Mouse (Mus musculus): Measurements from ENCODE around the gene Comp. TPM values are rescaled to one million over a fixed set of nuclear protein-coding genes. Genes with fewer than 3 reads are reported as not detected.

The Comp gene
- total and polyA plus RNA-seq, 2 experiments, result not detected

DNA sequence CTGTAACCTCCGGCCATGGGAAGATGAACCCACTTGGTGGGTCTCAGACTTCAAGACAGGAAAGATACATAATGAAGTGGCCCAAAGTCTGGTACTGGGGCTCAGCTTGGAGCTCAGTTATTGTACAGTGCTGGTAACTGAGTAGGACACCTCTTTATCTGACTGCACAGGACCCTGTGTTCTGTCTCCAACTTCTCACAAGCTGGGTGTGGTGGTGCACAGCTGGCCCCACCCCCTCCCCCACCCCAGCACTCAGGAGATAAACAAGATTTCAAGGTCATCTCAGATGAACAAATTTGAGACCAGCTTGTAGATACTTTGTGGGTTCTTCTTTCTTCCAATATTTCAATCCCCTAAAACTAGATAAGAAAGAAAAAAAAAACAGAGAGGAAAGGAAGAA, 17.2 kb upstream of the Comp start:
- Histone ChIP-seq H3K27ac (replicated peaks; ENCODE audit: insufficient read depth, low read depth, low read length) (no peak overlapping the region), H3K4me3 (ENCODE audit: insufficient read depth, low read depth, low read length) (no peak overlapping the region), H3K9ac (ENCODE audit: low read depth, low read length) (no peak overlapping the region), H3K27me3 (ENCODE audit: control insufficient read depth, insufficient read depth, low read length) (no peaks in the 10 kb centered on the region), H3K4me1 (ENCODE audit: control insufficient read depth, insufficient read depth, low read length) (peaks cover 12% of the 10 kb centered on the region), H3K36me3 (ENCODE audit: control insufficient read depth, insufficient read depth, low read length) (no peaks in the 10 kb centered on the region), H3K79me2 (ENCODE audit: control insufficient read depth, insufficient read depth, low read length) (peaks cover 20% of the 10 kb centered on the region; the same call in 1 of the 2 replicates)
- TF ChIP-seq CTCF (IDR thresholded peaks at IDR 0.05; ENCODE audit: low read depth, low read length), result no peak
- TF ChIP-seq POLR2A (IDR thresholded peaks at IDR 0.05; ENCODE audit: extremely low read depth, insufficient read depth, low read length), result no peak
- DNase-seq (ENCODE audit: extremely low read depth, low read depth, low spot score), result no peak
- WGBS, result 94% methylated on average over 1 of the region's 1 CpGs

- peaks cover 4% of the 10 kb centered on the region; the same call in 1 of the 2 replicates for H3K4me1 ChIP-seq (ENCODE audit: control insufficient read depth, insufficient read depth, low read length)
- DNase-seq (ENCODE audit: extremely low read depth, low read depth, low spot score), result no peak
- 56% methylated on average over 3 of the region's 3 CpGs for WGBS
These were observed 13.9 kb upstream of the Comp start for GRCm38 (mm10) chr8:70359411-70359810.

GRCm38 (mm10) chr8:70360769-70361168, 12.6 kb upstream of the Comp start:
- Histone ChIP-seq H3K27ac (replicated peaks; ENCODE audit: insufficient read depth, low read depth, low read length) (no peak overlapping the region), H3K4me1 (ENCODE audit: control insufficient read depth, insufficient read depth, low read length) (peaks cover 6% of the 10 kb centered on the region; the same call in 1 of the 2 replicates), H3K36me3 (ENCODE audit: control insufficient read depth, insufficient read depth, low read length) (no peaks in the 10 kb centered on the region), H3K79me2 (ENCODE audit: control insufficient read depth, insufficient read depth, low read length) (no peaks in the 10 kb centered on the region), H3K4me3 (ENCODE audit: insufficient read depth, low read depth, low read length) (no peak overlapping the region), H3K9ac (ENCODE audit: low read depth, low read length) (no peak overlapping the region), H3K27me3 (ENCODE audit: control insufficient read depth, insufficient read depth, low read length) (no peaks in the 10 kb centered on the region)
- no peak for TF ChIP-seq POLR2A (IDR thresholded peaks at IDR 0.05; ENCODE audit: extremely low read depth, insufficient read depth, low read length)
- peak; percentile 55 for TF ChIP-seq CTCF (IDR thresholded peaks at IDR 0.05; ENCODE audit: low read depth, low read length)
- DNase-seq (ENCODE audit: extremely low read depth, low read depth, low spot score), result no peak
- WGBS, result 80% methylated on average over 4 of the region's 4 CpGs

More at GRCm38 (mm10) chr8:70359411-70359810, 13.9 kb upstream of the Comp start:
- Histone ChIP-seq H3K4me3 (ENCODE audit: insufficient read depth, low read depth, low read length) (no peak overlapping the region), H3K27ac (replicated peaks; ENCODE audit: insufficient read depth, low read depth, low read length) (no peak overlapping the region), H3K9ac (ENCODE audit: low read depth, low read length) (no peak overlapping the region), H3K36me3 (ENCODE audit: control insufficient read depth, insufficient read depth, low read length) (no peaks in the 10 kb centered on the region), H3K79me2 (ENCODE audit: control insufficient read depth, insufficient read depth, low read length) (no peaks in the 10 kb centered on the region), H3K27me3 (ENCODE audit: control insufficient read depth, insufficient read depth, low read length) (no peaks in the 10 kb centered on the region)
- TF ChIP-seq CTCF (IDR thresholded peaks at IDR 0.05; ENCODE audit: low read depth, low read length), result no peak
- no peak for TF ChIP-seq POLR2A (IDR thresholded peaks at IDR 0.05; ENCODE audit: extremely low read depth, insufficient read depth, low read length)

- H3K4me1 ChIP-seq (ENCODE audit: control insufficient read depth, insufficient read depth, low read length), result peaks cover 6% of the 10 kb centered on the region; the same call in 1 of the 2 replicates
- no peaks in the 10 kb centered on the region for H3K27me3 ChIP-seq (ENCODE audit: control insufficient read depth, insufficient read depth, low read length)
- H3K79me2 ChIP-seq (ENCODE audit: control insufficient read depth, insufficient read depth, low read length), result no peaks in the 10 kb centered on the region
- TF ChIP-seq POLR2A (IDR thresholded peaks at IDR 0.05; ENCODE audit: extremely low read depth, insufficient read depth, low read length) (no peak), CTCF (IDR thresholded peaks at IDR 0.05; ENCODE audit: low read depth, low read length) (no peak)
- H3K9ac ChIP-seq (ENCODE audit: low read depth, low read length), result no peak overlapping the region
- DNase-seq (ENCODE audit: extremely low read depth, low read depth, low spot score), result no peak
- H3K27ac ChIP-seq (replicated peaks; ENCODE audit: insufficient read depth, low read depth, low read length), result no peak overlapping the region
- H3K4me3 ChIP-seq (ENCODE audit: insufficient read depth, low read depth, low read length), result no peak overlapping the region
- H3K36me3 ChIP-seq (ENCODE audit: control insufficient read depth, insufficient read depth, low read length), result no peaks in the 10 kb centered on the region
- 94% methylated on average over 10 of the region's 10 CpGs for WGBS
These were observed 11.8 kb upstream of the Comp start for GRCm38 (mm10) chr8:70361484-70362032.

- H3K4me3 ChIP-seq (ENCODE audit: insufficient read depth, low read depth, low read length), result no peak overlapping the region
- WGBS, result 9% methylated on average over 5 of the region's 5 CpGs
- H3K9ac ChIP-seq (ENCODE audit: low read depth, low read length), result no peak overlapping the region
- peaks cover 6% of the 10 kb centered on the region; the same call in 1 of the 2 replicates for H3K4me1 ChIP-seq (ENCODE audit: control insufficient read depth, insufficient read depth, low read length)
- no peak for TF ChIP-seq POLR2A (IDR thresholded peaks at IDR 0.05; ENCODE audit: extremely low read depth, insufficient read depth, low read length)
- TF ChIP-seq CTCF (IDR thresholded peaks at IDR 0.05; ENCODE audit: low read depth, low read length), result no peak
- DNase-seq (ENCODE audit: extremely low read depth, low read depth, low spot score), result peak; percentile 93
- no peaks in the 10 kb centered on the region for H3K27me3 ChIP-seq (ENCODE audit: control insufficient read depth, insufficient read depth, low read length)
- H3K27ac ChIP-seq (replicated peaks; ENCODE audit: insufficient read depth, low read depth, low read length), result peak overlapping the region; percentile 78
- no peaks in the 10 kb centered on the region for H3K79me2 ChIP-seq (ENCODE audit: control insufficient read depth, insufficient read depth, low read length)
- no peaks in the 10 kb centered on the region for H3K36me3 ChIP-seq (ENCODE audit: control insufficient read depth, insufficient read depth, low read length)
These were observed 9.3 kb upstream of the Comp start for GRCm38 (mm10) chr8:70364066-70364465.

DNA sequence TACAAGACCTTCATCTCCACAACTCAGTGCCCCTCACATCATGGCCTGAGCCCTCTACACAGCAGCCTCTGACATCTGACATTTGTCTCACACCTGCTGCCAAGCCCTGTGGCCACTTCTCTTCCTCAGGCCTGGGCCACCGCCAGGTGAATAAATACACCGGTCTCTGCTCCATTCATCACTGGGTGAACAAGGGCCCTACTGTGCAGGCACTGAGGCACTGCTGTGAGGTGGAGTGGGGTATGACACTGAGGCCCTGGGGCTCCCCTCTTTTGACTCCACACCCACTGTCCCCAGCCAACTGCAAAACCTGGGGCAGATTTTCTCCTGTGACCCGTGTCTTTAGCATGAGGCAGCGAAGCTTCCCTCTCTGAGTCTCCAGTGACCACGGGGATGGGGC, 6.8 kb upstream of the Comp start:
- no peak for DNase-seq (ENCODE audit: extremely low read depth, low read depth, low spot score)
- H3K4me3 ChIP-seq (ENCODE audit: insufficient read depth, low read depth, low read length), result no peak overlapping the region
- TF ChIP-seq POLR2A (IDR thresholded peaks at IDR 0.05; ENCODE audit: extremely low read depth, insufficient read depth, low read length) (no peak), CTCF (IDR thresholded peaks at IDR 0.05; ENCODE audit: low read depth, low read length) (no peak)
- H3K9ac ChIP-seq (ENCODE audit: low read depth, low read length), result no peak overlapping the region
- peaks cover 6% of the 10 kb centered on the region; the same call in 1 of the 2 replicates for H3K4me1 ChIP-seq (ENCODE audit: control insufficient read depth, insufficient read depth, low read length)
- no peak overlapping the region for H3K27ac ChIP-seq (replicated peaks; ENCODE audit: insufficient read depth, low read depth, low read length)
- no peaks in the 10 kb centered on the region for H3K36me3 ChIP-seq (ENCODE audit: control insufficient read depth, insufficient read depth, low read length)
- H3K27me3 ChIP-seq (ENCODE audit: control insufficient read depth, insufficient read depth, low read length), result no peaks in the 10 kb centered on the region
- no peaks in the 10 kb centered on the region for H3K79me2 ChIP-seq (ENCODE audit: control insufficient read depth, insufficient read depth, low read length)
- 61% methylated on average over 5 of the region's 5 CpGs for WGBS

Measured in liver, adult 2 months (tissue).